Mouse (Mus musculus) gastrocnemius, adult 2 months (tissue): ENCODE data around the gene Ano8. TPM values are rescaled to one million over a fixed set of nuclear protein-coding genes. Genes with fewer than 3 reads are reported as not detected.
A peak's percentile ranks its signal among the peaks of the same experiment; 100 is the strongest.

ENCODE experiments used
- DNase-seq: peaks from one replicate; pipeline ENCODE4 v3.0.0; 2022
- H3K27ac ChIP-seq: fragments of 200-600 bp; 2 replicates; pipeline ENCODE4 v1.8.1; 2022; ENCODE audit warnings: mild to moderate bottlenecking
- H3K4me3 ChIP-seq: fragments of 200-600 bp; 2 replicates; pipeline ENCODE4 v1.8.1; 2022; ENCODE audit warnings: mild to moderate bottlenecking, moderate library complexity
- CTCF ChIP-seq: fragments of 200-600 bp; IDR thresholded peaks from 2 replicates; pipeline ENCODE4 v1.8.1; 2022; ENCODE audit warnings: antibody characterized with exemption, mild to moderate bottlenecking, moderate library complexity
- intact Hi-C: fragments of 180-260 bp; cut with DNase I; formaldehyde crosslinking; loops from one replicate; pipeline ENCODE4 v1.15.1; 2025
- total RNA-seq, 2 experiments: library from RNA; stranded (reverse); gene quantifications; 2 replicates each; pipeline ENCODE4 v1.2.3; 2021

Gene Ano8
- total RNA-seq, 2 experiments from 2014 or later = 16.0 to 17.0 TPM

DNA sequence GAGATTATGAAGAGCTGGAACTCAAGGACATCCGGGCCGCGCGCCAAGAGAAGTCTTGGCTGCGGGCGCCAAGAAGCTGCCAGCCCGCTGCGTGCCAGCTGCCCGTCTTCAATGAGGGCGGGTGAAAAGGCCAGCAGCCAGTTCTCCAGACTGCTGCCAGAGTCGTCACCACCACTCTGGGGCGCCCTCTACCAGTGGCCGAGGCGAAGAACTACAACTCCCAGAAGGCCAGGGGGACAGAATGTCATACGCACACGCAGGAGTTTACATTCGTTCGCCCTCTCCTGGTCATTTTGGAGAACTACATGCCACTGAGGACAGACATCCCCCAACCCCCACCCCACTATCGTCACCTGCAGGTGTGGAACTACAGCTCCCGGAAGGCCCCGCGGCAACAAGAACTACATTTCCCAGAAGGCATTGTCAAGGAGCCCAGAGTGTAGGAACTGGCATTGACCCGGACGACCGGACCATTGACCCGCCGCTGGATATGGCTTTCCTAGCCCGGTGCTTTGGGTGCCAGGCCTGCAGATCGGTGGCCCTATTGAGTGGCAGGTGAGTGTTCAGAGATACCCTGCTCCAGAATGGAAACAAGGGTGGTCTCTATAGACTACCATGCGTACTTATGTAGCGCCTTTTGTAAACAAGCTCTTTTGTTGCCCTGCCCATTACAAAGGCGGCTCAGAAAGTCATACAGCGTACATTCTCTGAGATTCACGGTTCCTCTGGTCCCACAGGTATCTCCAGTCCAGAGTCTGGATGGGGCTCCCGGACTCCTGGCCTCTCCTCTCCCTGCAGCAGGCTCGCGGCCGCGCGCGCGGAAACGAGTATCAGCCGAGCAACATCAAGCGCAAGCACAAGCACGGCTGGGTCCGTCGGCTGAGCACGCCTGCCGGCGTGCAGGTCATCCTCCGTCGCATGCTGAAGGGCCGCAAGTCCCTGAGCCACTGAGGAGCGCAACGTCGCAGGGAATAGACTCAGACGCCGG lies 21.0 kb downstream of the Ano8 start, which contains the start of gene Mrpl34:
TSS of gene Mrpl34 (plus strand) at position 447 of the 988 bp plus-strand sequence.
- Histone ChIP-seq H3K4me3 (peak within 1 kb of the TSS; percentile 89), H3K27ac (peak within 1 kb of the TSS; percentile 95)
- DNase-seq = peak; percentile 98
- peak; percentile 99; the same call in 1 of the 2 replicates for TF ChIP-seq CTCF
- intact Hi-C loops = loop anchor here (5.0 kb wide), 1 partner anchor 88 kb away; no protein-coding TSS in a partner anchor

DNA sequence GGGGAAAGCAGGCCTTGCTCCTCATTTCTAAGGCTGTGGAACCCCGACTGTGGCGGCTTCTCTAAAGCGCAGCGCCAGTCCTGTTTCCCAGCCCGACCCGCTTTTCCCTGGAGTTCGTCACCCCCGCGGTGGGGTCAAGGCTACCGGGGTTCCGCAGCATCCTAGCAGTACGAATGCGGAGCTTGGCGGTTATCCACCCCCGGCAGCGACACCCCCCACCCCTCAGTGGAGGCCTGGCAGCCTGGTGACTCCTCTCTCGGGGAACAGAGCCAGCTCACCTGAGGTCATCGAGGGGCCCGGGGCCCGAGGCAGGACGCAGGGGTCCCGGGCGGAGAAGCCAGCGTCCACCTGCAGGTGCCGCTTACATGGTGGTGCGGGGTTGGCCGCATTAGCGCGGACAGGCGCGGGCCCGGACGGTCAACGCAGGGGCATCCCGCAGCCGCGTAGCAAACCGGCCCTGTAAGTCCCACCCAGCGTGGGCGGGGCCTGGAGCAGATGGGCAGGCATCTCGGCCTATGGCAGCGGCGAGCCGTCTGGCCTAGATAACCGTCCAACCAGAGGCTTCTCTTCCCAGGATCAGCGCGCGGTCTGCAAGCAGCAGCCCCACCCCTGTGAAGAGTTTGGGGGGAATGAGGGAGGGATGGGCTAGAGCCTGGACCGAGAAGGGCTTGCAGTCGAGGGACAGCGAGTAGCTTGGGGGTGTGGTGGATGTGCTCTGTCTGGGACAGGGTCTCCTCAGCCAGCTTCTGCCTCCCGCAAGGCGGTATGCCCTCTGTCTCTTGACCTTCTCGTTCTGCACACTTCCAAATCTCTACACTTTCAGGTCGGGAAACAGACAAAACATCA lies 22.4 kb downstream of the Ano8 start, which contains the start of gene Abhd8:
TSS of gene Abhd8 (minus strand) at position 468 of the 846 bp plus-strand sequence.
- Histone ChIP-seq H3K27ac (peak within 1 kb of the TSS; percentile 95), H3K4me3 (peak within 1 kb of the TSS; percentile 83)
- DNase-seq = peak; percentile 98
- intact Hi-C loops = loop anchor here (2.0 kb wide), 1 partner anchor 21 kb away; no protein-coding TSS in a partner anchor
- TF ChIP-seq CTCF = no peak

DNA sequence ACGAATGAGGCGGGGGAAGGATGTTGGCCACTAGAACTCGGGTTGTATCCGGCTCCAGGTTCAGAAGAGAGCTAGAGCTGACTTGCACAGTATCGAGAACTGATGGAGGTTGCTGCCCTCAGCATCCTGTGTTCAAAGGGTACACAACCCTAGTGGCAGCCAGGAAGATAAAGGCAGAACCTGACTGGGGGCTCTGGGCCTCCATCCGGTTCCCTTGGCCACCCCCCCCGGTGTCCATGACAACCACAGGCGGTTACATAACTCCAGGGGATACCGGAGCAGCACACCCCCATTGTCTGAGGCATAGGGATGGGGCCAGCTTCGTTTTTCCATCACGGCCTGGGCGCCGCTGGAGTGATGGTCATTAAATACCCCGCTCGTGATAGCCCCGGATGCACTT lies 23.0 kb downstream of the Ano8 start:
- intact Hi-C loops = loop anchor here (2.0 kb wide), 1 partner anchor 20 kb away; no protein-coding TSS in a partner anchor
- no peak for TF ChIP-seq CTCF
- DNase-seq = no peak
- Histone ChIP-seq H3K27ac (peak overlapping the region; percentile 95), H3K4me3 (peak overlapping the region; percentile 83)

DNA sequence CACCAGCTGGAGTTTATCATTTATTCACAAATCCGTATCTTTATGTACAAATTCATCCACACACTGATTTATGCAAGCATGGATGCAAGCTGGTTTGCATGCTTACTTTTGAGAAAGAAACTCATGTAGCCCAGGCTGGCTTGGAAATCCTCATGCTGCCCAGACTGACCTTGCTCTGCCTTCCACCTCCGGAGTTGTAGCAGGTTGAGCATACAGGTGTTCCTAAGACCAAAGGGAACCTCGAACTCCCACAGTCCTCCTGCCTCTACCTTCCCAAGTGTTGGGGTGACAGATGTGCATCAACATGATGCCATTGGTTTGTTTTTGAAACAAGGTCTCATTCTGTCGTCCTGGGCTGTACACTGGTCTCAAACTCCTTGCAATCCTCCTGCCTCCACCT lies 23.6 kb downstream of the Ano8 start:
- no peak for TF ChIP-seq CTCF
- peak; percentile 13 for DNase-seq
- peak overlapping the region; percentile 83; the same call in 1 of the 2 replicates for H3K4me3 ChIP-seq
- intact Hi-C loops = loop anchor here (2.0 kb wide), 1 partner anchor 19 kb away; no protein-coding TSS in a partner anchor
- H3K27ac ChIP-seq = no peak overlapping the region

DNA sequence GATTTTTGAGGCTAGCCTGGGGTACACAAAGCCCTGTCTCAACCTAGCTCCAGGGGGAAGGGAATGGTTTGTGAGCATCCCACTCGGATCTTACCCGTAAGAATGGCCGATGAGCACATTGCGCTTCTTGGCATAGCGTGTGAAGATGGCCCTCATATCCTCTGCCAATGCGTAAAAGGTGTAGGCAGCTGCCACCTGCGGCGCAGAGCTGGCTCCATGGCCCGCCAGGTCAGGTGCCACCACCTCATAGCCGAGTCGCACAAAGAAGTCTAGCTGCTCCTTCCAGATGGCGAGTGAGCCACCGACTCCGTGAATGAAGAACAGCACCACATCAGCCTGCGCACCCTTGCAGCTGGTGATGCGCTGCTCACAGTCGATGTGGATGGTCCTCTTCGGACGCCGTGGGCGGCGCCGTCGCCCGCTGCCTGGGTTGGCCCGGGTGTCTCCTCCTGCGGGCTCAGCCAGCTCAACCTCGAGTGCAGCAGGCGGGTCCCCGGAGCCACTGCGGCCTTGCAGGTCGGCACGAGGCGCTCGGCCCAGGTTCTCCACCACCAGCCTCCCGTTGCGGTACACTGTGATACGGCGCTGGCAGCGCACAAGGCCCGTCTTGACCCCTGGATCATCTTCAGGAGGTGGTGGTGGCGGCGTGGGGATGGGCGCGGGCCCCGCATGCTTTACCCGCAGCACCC lies 24.5 kb downstream of the Ano8 start:
- peak; percentile 24 for DNase-seq
- TF ChIP-seq CTCF = no peak
- Histone ChIP-seq H3K27ac (no peak overlapping the region), H3K4me3 (no peak overlapping the region)
- intact Hi-C loops = no loop called here

DNA sequence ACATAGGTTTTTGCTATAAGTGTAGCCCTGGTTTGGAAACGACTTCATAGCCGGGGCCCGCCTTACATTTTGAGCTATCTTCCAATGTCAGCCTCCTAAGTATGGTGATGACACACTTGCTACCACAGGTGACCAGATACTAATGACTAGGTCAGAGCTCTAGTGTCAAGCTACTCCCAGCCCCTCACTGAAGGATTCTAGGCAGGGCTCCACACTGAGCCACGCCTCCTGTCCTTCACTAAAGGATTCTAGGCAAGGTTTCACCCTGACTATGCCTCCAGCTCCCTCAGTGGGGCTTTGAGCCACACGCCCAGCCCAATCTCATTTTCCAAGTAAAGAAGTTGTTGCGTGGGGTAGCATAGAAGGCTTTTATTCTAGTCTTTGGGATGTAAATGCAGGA lies 25.0 kb downstream of the Ano8 start:
- intact Hi-C loops = no loop called here
- H3K4me3 ChIP-seq = no peak overlapping the region
- no peak for TF ChIP-seq CTCF
- peak; percentile 11 for DNase-seq
- no peak overlapping the region for H3K27ac ChIP-seq

DNA sequence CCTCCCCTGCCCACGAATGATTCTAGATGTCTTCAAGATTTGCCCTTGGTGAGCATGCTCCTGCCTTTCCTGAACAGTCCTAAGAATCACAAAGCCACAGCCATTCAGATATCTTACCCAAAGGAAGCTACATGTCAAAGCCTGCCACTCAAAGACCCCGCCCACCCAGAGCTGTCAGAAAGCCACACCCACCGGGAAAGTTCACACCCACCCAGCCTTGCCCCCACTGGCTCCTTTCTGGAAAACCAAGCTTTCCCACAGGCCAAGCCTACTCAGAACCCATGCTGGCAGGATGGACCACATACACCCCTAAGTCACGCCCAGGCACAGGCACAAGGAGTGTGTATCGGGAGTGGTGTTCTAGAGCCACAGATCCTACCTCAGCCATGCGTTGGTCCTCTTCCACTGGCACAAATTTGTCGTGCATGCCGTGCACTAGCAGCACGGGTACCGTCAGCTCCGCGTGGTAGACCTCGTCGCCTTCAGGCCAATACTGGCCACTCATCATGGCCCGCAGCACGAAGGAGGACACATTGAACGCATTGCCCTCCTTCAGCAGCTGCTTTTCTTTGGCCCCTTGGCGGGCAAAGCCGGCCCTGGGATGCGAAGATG lies 28.0 kb downstream of the Ano8 start:
- Histone ChIP-seq H3K27ac (no peak overlapping the region), H3K4me3 (no peak overlapping the region)
- DNase-seq = peak; percentile 15
- intact Hi-C loops = no loop called here
- no peak for TF ChIP-seq CTCF

DNA sequence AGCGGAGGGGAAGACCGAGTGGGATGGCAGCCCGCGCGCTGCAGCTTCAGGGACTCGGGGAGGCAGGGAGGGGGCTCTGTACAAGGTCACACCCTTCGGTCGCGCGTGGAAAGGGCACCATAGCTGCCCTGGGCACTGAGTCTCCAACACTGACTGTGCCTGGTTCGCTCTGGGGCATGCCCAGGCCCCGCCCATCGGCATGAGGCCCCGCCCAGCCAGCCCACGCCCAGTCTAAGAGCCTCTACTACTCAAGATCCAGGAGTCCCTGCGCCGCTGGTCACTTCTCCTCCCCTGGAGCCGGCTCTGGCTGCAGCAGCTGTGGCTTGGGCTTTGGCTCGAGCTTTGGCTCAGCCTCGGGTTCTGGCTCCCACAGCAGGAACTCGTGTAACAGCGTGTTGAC lies 28.9 kb downstream of the Ano8 start:
- Histone ChIP-seq H3K27ac (no peak overlapping the region), H3K4me3 (no peak overlapping the region)
- no peak for TF ChIP-seq CTCF
- DNase-seq = peak; percentile 39
- intact Hi-C loops = no loop called here

DNA sequence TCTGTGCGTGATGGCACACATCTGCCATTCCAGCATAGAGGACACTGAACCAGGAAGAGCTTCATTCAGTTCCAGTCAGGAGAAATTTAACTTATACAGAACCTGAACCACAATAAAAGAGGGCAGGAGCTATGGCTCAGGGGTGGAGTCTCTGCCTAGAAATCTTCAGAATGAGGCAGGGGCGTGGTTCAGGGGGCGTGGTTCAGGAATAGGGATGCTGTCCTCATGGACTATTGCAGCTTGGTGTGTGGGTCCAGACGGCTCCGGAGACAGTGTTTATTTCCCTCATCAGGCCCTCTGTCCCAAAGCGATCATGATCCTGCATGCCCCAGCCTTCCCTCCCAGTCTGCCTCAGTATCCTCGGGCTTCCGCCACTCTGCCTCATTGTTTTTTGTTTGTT lies 31.1 kb downstream of the Ano8 start:
- DNase-seq = no peak
- no peak overlapping the region for H3K4me3 ChIP-seq
- no peak for TF ChIP-seq CTCF
- H3K27ac ChIP-seq = no peak overlapping the region
- intact Hi-C loops = no loop called here

DNA sequence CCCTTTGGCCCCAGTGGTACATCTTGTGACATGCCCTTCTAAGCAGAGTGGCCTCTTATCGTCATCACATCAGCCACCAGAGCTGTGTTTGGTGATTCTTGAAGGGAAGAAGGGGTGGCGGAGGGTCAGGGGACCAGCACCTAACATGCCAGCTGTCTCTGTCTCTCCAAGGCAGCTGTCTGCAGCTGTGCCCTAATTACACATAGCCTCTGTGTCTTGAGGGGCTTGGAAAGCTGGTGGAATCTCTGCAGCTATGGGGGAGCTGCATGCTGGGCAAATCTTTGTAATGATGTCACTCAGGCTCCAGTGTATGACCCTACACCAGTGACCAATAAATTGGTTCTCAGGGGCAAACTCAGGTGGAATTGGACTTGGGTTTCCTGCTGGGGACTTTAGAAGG lies 33.1 kb downstream of the Ano8 start:
- no peak for TF ChIP-seq CTCF
- Histone ChIP-seq H3K27ac (no peak overlapping the region), H3K4me3 (no peak overlapping the region)
- intact Hi-C loops = no loop called here
- DNase-seq = no peak

DNA sequence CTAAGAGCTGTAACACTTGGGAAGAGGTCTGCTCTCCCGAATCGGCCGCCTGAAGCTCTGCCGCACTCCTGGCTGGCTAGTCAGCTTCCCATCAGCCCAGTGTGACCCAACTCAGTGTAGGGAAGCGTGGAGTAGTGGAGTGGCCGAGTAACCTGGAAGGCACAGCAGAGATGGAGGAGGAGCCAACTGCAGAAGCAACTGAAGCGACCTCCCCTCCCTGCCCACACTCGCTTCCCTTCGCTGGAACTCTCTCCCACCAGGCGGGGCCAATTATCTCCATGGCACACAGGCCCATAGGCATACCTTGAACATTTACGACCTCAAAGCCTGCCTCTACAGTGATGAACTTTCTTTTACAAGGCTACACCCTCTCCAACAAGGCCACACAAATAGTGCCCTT lies 34.0 kb downstream of the Ano8 start:
- H3K27ac ChIP-seq = no peak overlapping the region
- intact Hi-C loops = no loop called here
- H3K4me3 ChIP-seq = no peak overlapping the region
- TF ChIP-seq CTCF = no peak
- DNase-seq = no peak
